Mouse (Mus musculus): ENCODE measurements around the gene Elk1. TPM values are rescaled to one million over a fixed set of nuclear protein-coding genes. Genes with fewer than 3 reads are reported as not detected.
A peak's percentile ranks its signal among the peaks of the same experiment; 100 is the strongest.

Gene Elk1
- 2.1 and 5.0 TPM in 2 replicates for polyA plus RNA-seq (2011; ENCODE audit: insufficient read depth, insufficient read length, low replicate concordance, missing spikeins)

- WGBS = 12% methylated on average over 30 of the region's 30 CpGs
- Histone ChIP-seq H3K4me1 (ENCODE audit: control insufficient read depth, insufficient read depth, low read length) (no peaks in the 10 kb centered on the region), H3K4me3 (replicated peaks; ENCODE audit: control insufficient read depth, low read depth, low read length) (peak within 1 kb of the TSS; percentile 62), H3K27ac (ENCODE audit: control insufficient read depth, insufficient read depth, low read depth, low read length, poor library complexity) (no peak within 1 kb of the TSS)
- TF ChIP-seq POLR2A (IDR thresholded peaks at IDR 0.05; ENCODE audit: borderline replicate concordance, control insufficient read depth, low read depth, low read length) (no peak), CTCF (IDR thresholded peaks at IDR 0.05; ENCODE audit: control insufficient read depth, insufficient read depth, low read length) (no peak)
Observed at GRCm38 (mm10) chrX:20950191-20950880, at the start of gene Elk1. TSS of gene Elk1 (minus strand) at chrX:20950608.

- Histone ChIP-seq H3K27ac (ENCODE audit: control insufficient read depth, insufficient read depth, low read depth, low read length, poor library complexity) (no peak overlapping the region), H3K4me3 (replicated peaks; ENCODE audit: control insufficient read depth, low read depth, low read length) (no peak overlapping the region), H3K4me1 (ENCODE audit: control insufficient read depth, insufficient read depth, low read length) (no peaks in the 10 kb centered on the region)
- TF ChIP-seq CTCF (IDR thresholded peaks at IDR 0.05; ENCODE audit: control insufficient read depth, insufficient read depth, low read length) = no peak
- TF ChIP-seq POLR2A (IDR thresholded peaks at IDR 0.05; ENCODE audit: borderline replicate concordance, control insufficient read depth, low read depth, low read length) = no peak
- 48% methylated on average over 1 of the region's 1 CpGs for WGBS
Observed at GRCm38 (mm10) chrX:20980901-20981300, 30.5 kb upstream of the Elk1 start.

- H3K4me1 ChIP-seq (ENCODE audit: control insufficient read depth, insufficient read depth, low read length) = no peaks in the 10 kb centered on the region; the same call in 1 of the 2 replicates
- H3K4me3 ChIP-seq (replicated peaks; ENCODE audit: control insufficient read depth, low read depth, low read length) = peak within 1 kb of the TSS; percentile 66
- TF ChIP-seq CTCF (IDR thresholded peaks at IDR 0.05; ENCODE audit: control insufficient read depth, insufficient read depth, low read length) (no peak), POLR2A (IDR thresholded peaks at IDR 0.05; ENCODE audit: borderline replicate concordance, control insufficient read depth, low read depth, low read length) (no peak)
- H3K27ac ChIP-seq (ENCODE audit: control insufficient read depth, insufficient read depth, low read depth, low read length, poor library complexity) = peak within 1 kb of the TSS; percentile 65
- WGBS = 13% methylated on average over 57 of the region's 57 CpGs
Observed at GRCm38 (mm10) chrX:20961477-20962378, 11.3 kb upstream of the Elk1 start, which contains the start of gene Uxt. TSS of gene Uxt (minus strand) at chrX:20962017.

GRCm38 (mm10) chrX:20946055-20946454 is 4.4 kb downstream of the Elk1 start:
- Histone ChIP-seq H3K4me3 (replicated peaks; ENCODE audit: control insufficient read depth, low read depth, low read length) (no peak overlapping the region), H3K4me1 (ENCODE audit: control insufficient read depth, insufficient read depth, low read length) (no peaks in the 10 kb centered on the region), H3K27ac (ENCODE audit: control insufficient read depth, insufficient read depth, low read depth, low read length, poor library complexity) (no peak overlapping the region)
- peak; percentile 33; the same call in 1 of the 2 replicates for TF ChIP-seq CTCF (IDR thresholded peaks at IDR 0.05; ENCODE audit: control insufficient read depth, insufficient read depth, low read length)
- TF ChIP-seq POLR2A (IDR thresholded peaks at IDR 0.05; ENCODE audit: borderline replicate concordance, control insufficient read depth, low read depth, low read length) = no peak
- WGBS = 6% methylated on average over 4 of the region's 4 CpGs

- 24% methylated on average over 1 of the region's 1 CpGs for WGBS
- no peak for TF ChIP-seq POLR2A (IDR thresholded peaks at IDR 0.05; ENCODE audit: borderline replicate concordance, control insufficient read depth, low read depth, low read length)
- Histone ChIP-seq H3K4me1 (ENCODE audit: control insufficient read depth, insufficient read depth, low read length) (no peaks in the 10 kb centered on the region; the same call in 1 of the 2 replicates), H3K27ac (ENCODE audit: control insufficient read depth, insufficient read depth, low read depth, low read length, poor library complexity) (no peak overlapping the region; the same call in 1 of the 2 replicates), H3K4me3 (replicated peaks; ENCODE audit: control insufficient read depth, low read depth, low read length) (no peak overlapping the region)
Observed at GRCm38 (mm10) chrX:20931963-20932362, 18.4 kb downstream of the Elk1 start.

GRCm38 (mm10) chrX:20931364-20931763 is 19.0 kb downstream of the Elk1 start, which contains the start of gene Cfp:
TSS of gene Cfp (minus strand) at chrX:20931555.
- Histone ChIP-seq H3K4me1 (ENCODE audit: control insufficient read depth, insufficient read depth, low read length) (no peaks in the 10 kb centered on the region; the same call in 1 of the 2 replicates), H3K4me3 (replicated peaks; ENCODE audit: control insufficient read depth, low read depth, low read length) (peak within 1 kb of the TSS; percentile 75), H3K27ac (ENCODE audit: control insufficient read depth, insufficient read depth, low read depth, low read length, poor library complexity) (peak within 1 kb of the TSS; percentile 85)
- WGBS = 26% methylated on average over 1 of the region's 1 CpGs
- TF ChIP-seq POLR2A (IDR thresholded peaks at IDR 0.05; ENCODE audit: borderline replicate concordance, control insufficient read depth, low read depth, low read length) (no peak), CTCF (IDR thresholded peaks at IDR 0.05; ENCODE audit: control insufficient read depth, insufficient read depth, low read length) (no peak)

- no peaks in the 10 kb centered on the region; the same call in 1 of the 2 replicates for H3K4me1 ChIP-seq (ENCODE audit: control insufficient read depth, insufficient read depth, low read length)
Observed at GRCm38 (mm10) chrX:20929859-20930258, 20.5 kb downstream of the Elk1 start.

GRCm38 (mm10) chrX:20924976-20925375 is 25.4 kb downstream of the Elk1 start:
- H3K27ac ChIP-seq (ENCODE audit: control insufficient read depth, insufficient read depth, low read depth, low read length, poor library complexity) = no peak overlapping the region
- TF ChIP-seq CTCF (IDR thresholded peaks at IDR 0.05; ENCODE audit: control insufficient read depth, insufficient read depth, low read length) (no peak), POLR2A (IDR thresholded peaks at IDR 0.05; ENCODE audit: borderline replicate concordance, control insufficient read depth, low read depth, low read length) (no peak)
- H3K4me1 ChIP-seq (ENCODE audit: control insufficient read depth, insufficient read depth, low read length) = no peaks in the 10 kb centered on the region; the same call in 1 of the 2 replicates
- no peak overlapping the region for H3K4me3 ChIP-seq (replicated peaks; ENCODE audit: control insufficient read depth, low read depth, low read length)

More at GRCm38 (mm10) chrX:20929859-20930258, 20.5 kb downstream of the Elk1 start:
- Histone ChIP-seq H3K27ac (ENCODE audit: control insufficient read depth, insufficient read depth, low read depth, low read length, poor library complexity) (no peak overlapping the region), H3K4me3 (replicated peaks; ENCODE audit: control insufficient read depth, low read depth, low read length) (no peak overlapping the region)
- TF ChIP-seq POLR2A (IDR thresholded peaks at IDR 0.05; ENCODE audit: borderline replicate concordance, control insufficient read depth, low read depth, low read length) (no peak), CTCF (IDR thresholded peaks at IDR 0.05; ENCODE audit: control insufficient read depth, insufficient read depth, low read length) (no peak)
- whole genome bisulfite sequencing = 18% methylated on average over 1 of the region's 1 CpGs
